Mouse (Mus musculus) ES-Bruce4 (cell line): ENCODE data around the gene Glb1. TPM values are rescaled to one million over a fixed set of nuclear protein-coding genes. Genes with fewer than 3 reads are reported as not detected.

Experiments
- H3K27ac ChIP-seq: 2 replicates; pipeline ENCODE4 v1.5.1; 2012; ENCODE audit warnings: low read length, inconsistent platforms; ENCODE audit not compliant: insufficient read depth
- H3K27me3 ChIP-seq: 2 replicates; pipeline ENCODE4 v1.6.1; 2012; ENCODE audit warnings: mild to moderate bottlenecking, low read length, inconsistent platforms; ENCODE audit not compliant: control insufficient read depth, poor library complexity, insufficient read depth, severe bottlenecking
- H3K36me3 ChIP-seq: 2 replicates; pipeline ENCODE4 v1.6.1; 2012; ENCODE audit warnings: inconsistent platforms, mild to moderate bottlenecking, low read length, moderate library complexity; ENCODE audit not compliant: control insufficient read depth, poor library complexity, insufficient read depth, severe bottlenecking
- H3K4me1 ChIP-seq: one replicate; pipeline ENCODE4 v1.8.1; 2011; ENCODE audit warnings: low read length; ENCODE audit not compliant: control insufficient read depth, insufficient read depth
- H3K4me3 ChIP-seq: 2 replicates; pipeline ENCODE4 v1.5.1; 2011; ENCODE audit warnings: low read depth, mild to moderate bottlenecking, low read length
- H3K9ac ChIP-seq: 2 replicates; pipeline ENCODE4 v1.6.1; 2012; ENCODE audit warnings: low read depth, mild to moderate bottlenecking, inconsistent platforms; ENCODE audit not compliant: poor library complexity, severe bottlenecking
- H3K9me3 ChIP-seq: replicated peaks from 2 replicates; pipeline ENCODE4 v1.6.1; 2012; ENCODE audit warnings: mild to moderate bottlenecking, low read length, inconsistent platforms; ENCODE audit not compliant: control insufficient read depth, poor library complexity, insufficient read depth, severe bottlenecking
- CTCF ChIP-seq: IDR thresholded peaks from one replicate; pipeline ENCODE4 v1.8.1; 2011; ENCODE audit warnings: low read depth, low read length
- EP300 ChIP-seq: IDR thresholded peaks from 2 replicates; pipeline ENCODE4 v1.6.1; 2011; ENCODE audit warnings: low read depth, low read length; ENCODE audit not compliant: insufficient read depth
- POLR2A ChIP-seq: IDR thresholded peaks from one replicate; pipeline ENCODE4 v1.8.1; 2011; ENCODE audit warnings: low read length; ENCODE audit not compliant: insufficient read depth
- polyA plus RNA-seq: library from polyadenylated mRNA; stranded (reverse); fragments of >200 nt; gene quantifications from 2 replicates; pipeline ENCODE4 v1.2.4, GENCODE M21; 2011; ENCODE audit warnings: low read depth; ENCODE audit not compliant: missing spikeins, insufficient read depth, insufficient read length

The Glb1 gene
- polyA plus RNA-seq, 1 experiment: 41.1 TPM

GRCm38 (mm10) chr9:114426201-114426600, 25.3 kb downstream of the Glb1 start:
- Histone ChIP-seq H3K4me1 (peaks cover 3% of the 10 kb centered on the region), H3K9me3 (peaks cover 8% of the 10 kb centered on the region; the same call in 1 of the 2 replicates), H3K9ac (no peak overlapping the region), H3K36me3 (peaks cover 20% of the 10 kb centered on the region), H3K4me3 (no peak overlapping the region), H3K27me3 (no peaks in the 10 kb centered on the region), H3K27ac (no peak overlapping the region)
- TF ChIP-seq EP300 (no peak), POLR2A (no peak), CTCF (no peak)

GRCm38 (mm10) chr9:114427425-114427824, 26.5 kb downstream of the Glb1 start:
- TF ChIP-seq EP300 (no peak), CTCF (no peak), POLR2A (no peak)
- no peak overlapping the region for H3K4me3 ChIP-seq
- peaks cover 15% of the 10 kb centered on the region for H3K36me3 ChIP-seq
- peaks cover 8% of the 10 kb centered on the region; the same call in 1 of the 2 replicates for H3K9me3 ChIP-seq
- H3K9ac ChIP-seq: no peak overlapping the region
- peaks cover 3% of the 10 kb centered on the region for H3K4me1 ChIP-seq
- H3K27ac ChIP-seq: no peak overlapping the region
- H3K27me3 ChIP-seq: no peaks in the 10 kb centered on the region

- Histone ChIP-seq H3K27me3 (no peaks in the 10 kb centered on the region), H3K27ac (no peak overlapping the region), H3K4me3 (no peak overlapping the region), H3K9me3 (peaks cover 8% of the 10 kb centered on the region; the same call in 1 of the 2 replicates), H3K36me3 (peaks cover 13% of the 10 kb centered on the region), H3K9ac (no peak overlapping the region), H3K4me1 (peaks cover 3% of the 10 kb centered on the region)
- TF ChIP-seq CTCF (no peak), POLR2A (no peak), EP300 (no peak)
These were observed 27.4 kb downstream of the Glb1 start for GRCm38 (mm10) chr9:114428103-114428834.

GRCm38 (mm10) chr9:114435668-114436067, 34.8 kb downstream of the Glb1 start:
- Histone ChIP-seq H3K4me3 (no peak overlapping the region), H3K4me1 (peaks cover 2% of the 10 kb centered on the region), H3K9ac (no peak overlapping the region), H3K27me3 (no peaks in the 10 kb centered on the region), H3K36me3 (peaks cover 12% of the 10 kb centered on the region), H3K27ac (no peak overlapping the region), H3K9me3 (no peaks in the 10 kb centered on the region)
- TF ChIP-seq EP300: no peak
- TF ChIP-seq POLR2A: no peak

- H3K9ac ChIP-seq: no peak overlapping the region
- H3K36me3 ChIP-seq: peaks cover 11% of the 10 kb centered on the region
- H3K27me3 ChIP-seq: no peaks in the 10 kb centered on the region
- H3K9me3 ChIP-seq: no peaks in the 10 kb centered on the region
- no peak for TF ChIP-seq EP300
- no peak for TF ChIP-seq POLR2A
- no peak for TF ChIP-seq CTCF
- H3K27ac ChIP-seq: no peak overlapping the region; the same call in 1 of the 2 replicates
- peak overlapping the region; percentile 17; the same call in 1 of the 2 replicates for H3K4me3 ChIP-seq
- H3K4me1 ChIP-seq: peaks cover 2% of the 10 kb centered on the region
These were observed 39.7 kb downstream of the Glb1 start for GRCm38 (mm10) chr9:114440548-114440947.

- Histone ChIP-seq H3K4me3 (no peak overlapping the region), H3K36me3 (peaks cover 11% of the 10 kb centered on the region), H3K9me3 (no peaks in the 10 kb centered on the region), H3K9ac (no peak overlapping the region), H3K4me1 (peaks cover 2% of the 10 kb centered on the region), H3K27ac (no peak overlapping the region), H3K27me3 (no peaks in the 10 kb centered on the region)
- no peak for TF ChIP-seq CTCF
- TF ChIP-seq POLR2A: no peak
- TF ChIP-seq EP300: no peak
These were observed 41.3 kb downstream of the Glb1 start for GRCm38 (mm10) chr9:114442225-114442624.
